Mouse (Mus musculus): Measurements from ENCODE around the gene Kdm6b. TPM values are rescaled to one million over a fixed set of nuclear protein-coding genes. Genes with fewer than 3 reads are reported as not detected.

The Kdm6b gene
- polyA plus RNA-seq, 1 experiment from 2014 or later = 42.4 TPM

DNA sequence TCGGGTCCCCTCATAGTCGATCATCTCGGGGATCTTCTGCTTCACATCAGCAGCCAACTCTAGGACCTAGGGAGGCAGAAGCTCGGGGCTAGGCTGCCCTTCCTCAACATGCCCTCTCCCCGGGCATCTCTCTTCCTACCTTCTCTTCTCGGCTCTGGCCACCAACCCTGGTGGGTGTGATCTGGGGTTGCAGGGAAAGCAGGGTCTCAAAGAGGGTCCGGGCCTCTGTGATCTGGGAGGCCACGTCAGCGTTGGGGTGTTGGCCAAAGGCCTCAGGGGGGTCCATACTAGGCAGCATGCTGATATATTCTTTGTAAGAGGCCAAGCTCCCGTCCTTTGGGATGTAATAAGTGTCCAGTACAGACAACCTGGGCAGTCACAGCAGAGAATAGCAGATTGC is 9.4 kb upstream of the Kdm6b start:
- ATAC-seq (ENCODE audit: insufficient number of reproducible peaks, low FRiP score, low TSS enrichment, low read depth) = no peak
- Histone ChIP-seq H3K27ac (replicated peaks; ENCODE audit: low read depth, low read length) (no peak overlapping the region), H3K27me3 (ENCODE audit: control insufficient read depth, insufficient read depth, low read length) (peaks cover 14% of the 10 kb centered on the region; the same call in 1 of the 2 replicates), H3K9me3 (ENCODE audit: control insufficient read depth, low read length) (no peaks in the 10 kb centered on the region), H3K9ac (ENCODE audit: low read length) (no peak overlapping the region), H3K4me3 (ENCODE audit: low read depth, low read length) (no peak overlapping the region), H3K36me3 (ENCODE audit: control insufficient read depth, insufficient read depth, low read length) (no peaks in the 10 kb centered on the region), H3K4me1 (ENCODE audit: control insufficient read depth, insufficient read depth, low read length) (peaks cover 23% of the 10 kb centered on the region), H3K4me2 (ENCODE audit: low read depth, severe bottlenecking) (no peak overlapping the region)
- WGBS = 89% methylated on average over 10 of the region's 10 CpGs
- DNase-seq (ENCODE audit: low spot score) = no peak

DNA sequence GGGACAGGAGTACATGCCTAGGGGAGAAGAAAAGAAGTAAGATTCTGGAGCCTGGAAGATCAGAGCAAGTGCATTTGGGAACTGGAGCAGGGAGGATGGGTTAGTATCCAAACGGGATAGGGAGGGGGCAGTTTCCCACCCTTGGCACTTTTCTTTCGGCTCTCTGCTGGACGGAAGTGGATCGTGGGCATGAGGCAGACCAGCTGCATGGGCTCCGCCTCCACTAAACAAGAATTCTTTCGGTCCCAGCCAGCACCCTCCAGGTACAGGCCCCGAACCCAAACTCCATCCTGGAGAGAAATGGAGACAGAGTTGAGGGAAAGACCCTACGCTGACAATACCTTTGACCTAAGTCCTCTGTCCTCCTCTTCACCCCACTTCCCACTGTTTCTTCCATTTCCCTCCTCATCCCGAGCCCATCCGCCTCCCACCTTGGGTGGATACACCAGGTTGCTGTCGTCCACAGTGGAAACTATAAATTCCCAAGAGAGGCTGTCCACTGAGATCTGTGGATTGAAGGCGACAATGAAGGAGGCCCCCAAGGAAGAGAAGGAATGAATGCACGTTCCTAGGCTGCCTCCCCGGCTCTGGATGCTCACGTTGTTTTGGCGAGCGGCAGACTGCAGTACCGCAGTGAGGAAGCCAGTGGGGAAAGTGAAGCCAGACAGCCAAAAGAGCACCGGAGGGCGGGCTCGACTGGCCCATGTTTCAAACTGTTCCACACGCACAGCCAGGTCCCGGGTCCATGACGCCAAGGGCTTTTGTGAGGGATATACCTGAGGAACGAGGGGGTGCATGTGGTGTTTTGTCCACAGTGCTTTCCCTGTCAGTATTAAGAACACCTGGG is 7.9 kb upstream of the Kdm6b start:
- Histone ChIP-seq H3K9me3 (ENCODE audit: control insufficient read depth, low read length) (no peaks in the 10 kb centered on the region), H3K27me3 (ENCODE audit: control insufficient read depth, insufficient read depth, low read length) (peaks cover 14% of the 10 kb centered on the region; the same call in 1 of the 2 replicates), H3K4me2 (ENCODE audit: low read depth, severe bottlenecking) (peak overlapping the region; percentile 84), H3K4me1 (ENCODE audit: control insufficient read depth, insufficient read depth, low read length) (peaks cover 27% of the 10 kb centered on the region), H3K4me3 (ENCODE audit: low read depth, low read length) (peak overlapping the region; percentile 9; the same call in 1 of the 2 replicates), H3K9ac (ENCODE audit: low read length) (peak overlapping the region; percentile 39; the same call in 1 of the 2 replicates), H3K27ac (replicated peaks; ENCODE audit: low read depth, low read length) (no peak overlapping the region), H3K36me3 (ENCODE audit: control insufficient read depth, insufficient read depth, low read length) (no peaks in the 10 kb centered on the region)
- WGBS = 15% methylated on average over 25 of the region's 25 CpGs
- no peak for ATAC-seq (ENCODE audit: insufficient number of reproducible peaks, low FRiP score, low TSS enrichment, low read depth)
- DNase-seq (ENCODE audit: low spot score) = no peak

- Histone ChIP-seq H3K9ac (ENCODE audit: low read length) (peak overlapping the region; percentile 39; the same call in 1 of the 2 replicates), H3K4me1 (ENCODE audit: control insufficient read depth, insufficient read depth, low read length) (peaks cover 27% of the 10 kb centered on the region), H3K27ac (replicated peaks; ENCODE audit: low read depth, low read length) (no peak overlapping the region), H3K4me2 (ENCODE audit: low read depth, severe bottlenecking) (peak overlapping the region; percentile 84), H3K36me3 (ENCODE audit: control insufficient read depth, insufficient read depth, low read length) (no peaks in the 10 kb centered on the region), H3K9me3 (ENCODE audit: control insufficient read depth, low read length) (no peaks in the 10 kb centered on the region), H3K4me3 (ENCODE audit: low read depth, low read length) (peak overlapping the region; percentile 19), H3K27me3 (ENCODE audit: control insufficient read depth, insufficient read depth, low read length) (peaks cover 14% of the 10 kb centered on the region; the same call in 1 of the 2 replicates)
- ATAC-seq (ENCODE audit: insufficient number of reproducible peaks, low FRiP score, low TSS enrichment, low read depth) = no peak
- DNase-seq (ENCODE audit: low spot score) = no peak
- WGBS = 13% methylated on average over 10 of the region's 10 CpGs
Measured at GRCm38 (mm10) chr11:69420554-69421000, 7.1 kb upstream of the Kdm6b start.

DNA sequence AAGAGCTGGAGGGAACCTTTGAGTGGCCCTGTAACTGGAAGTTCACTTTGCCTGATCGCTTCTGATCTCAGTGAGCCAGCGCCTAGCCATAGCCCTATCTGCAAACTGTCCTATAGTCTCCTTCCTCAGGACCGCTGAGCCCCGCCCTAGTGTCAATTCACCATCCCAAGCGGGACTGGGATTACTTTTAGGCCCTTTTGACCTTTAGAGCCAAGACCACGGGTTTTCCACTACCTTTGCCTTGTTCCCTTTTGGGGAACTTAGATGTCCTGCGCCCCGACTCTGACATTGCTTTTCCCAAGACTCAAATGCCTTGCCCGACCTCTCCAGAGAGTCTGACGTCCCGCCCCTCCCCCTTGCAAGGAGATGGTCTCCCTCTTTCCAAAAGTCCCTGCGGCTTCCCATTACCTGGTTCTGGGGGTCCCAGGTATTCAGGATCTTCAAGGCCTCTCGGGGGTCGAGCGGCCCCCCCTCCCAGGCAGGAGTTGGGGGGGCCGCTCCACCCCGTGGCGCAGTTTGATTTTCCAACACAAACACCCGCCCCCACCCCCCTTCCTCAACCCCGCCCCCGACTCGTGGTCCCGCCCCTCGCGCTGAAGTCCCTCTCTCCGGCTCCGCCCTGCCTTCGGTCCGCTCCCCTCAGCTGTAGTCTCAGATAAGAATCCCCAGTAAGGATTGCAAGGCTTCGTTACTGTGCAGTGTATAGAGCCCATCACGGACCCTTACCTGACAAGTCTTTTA is 6.5 kb upstream of the Kdm6b start:
- Histone ChIP-seq H3K9me3 (ENCODE audit: control insufficient read depth, low read length) (no peaks in the 10 kb centered on the region), H3K27ac (replicated peaks; ENCODE audit: low read depth, low read length) (peak overlapping the region; percentile 97; the same call in 1 of the 2 replicates), H3K9ac (ENCODE audit: low read length) (peak overlapping the region; percentile 39), H3K4me1 (ENCODE audit: control insufficient read depth, insufficient read depth, low read length) (peaks cover 27% of the 10 kb centered on the region), H3K4me3 (ENCODE audit: low read depth, low read length) (peak overlapping the region; percentile 19), H3K4me2 (ENCODE audit: low read depth, severe bottlenecking) (peak overlapping the region; percentile 84), H3K36me3 (ENCODE audit: control insufficient read depth, insufficient read depth, low read length) (no peaks in the 10 kb centered on the region), H3K27me3 (ENCODE audit: control insufficient read depth, insufficient read depth, low read length) (peaks cover 14% of the 10 kb centered on the region; the same call in 1 of the 2 replicates)
- under 1% methylated on average over 31 of the region's 31 CpGs for WGBS
- ATAC-seq (ENCODE audit: insufficient number of reproducible peaks, low FRiP score, low TSS enrichment, low read depth) (no peak), DNase-seq (ENCODE audit: low spot score) (peak; percentile 67)

DNA sequence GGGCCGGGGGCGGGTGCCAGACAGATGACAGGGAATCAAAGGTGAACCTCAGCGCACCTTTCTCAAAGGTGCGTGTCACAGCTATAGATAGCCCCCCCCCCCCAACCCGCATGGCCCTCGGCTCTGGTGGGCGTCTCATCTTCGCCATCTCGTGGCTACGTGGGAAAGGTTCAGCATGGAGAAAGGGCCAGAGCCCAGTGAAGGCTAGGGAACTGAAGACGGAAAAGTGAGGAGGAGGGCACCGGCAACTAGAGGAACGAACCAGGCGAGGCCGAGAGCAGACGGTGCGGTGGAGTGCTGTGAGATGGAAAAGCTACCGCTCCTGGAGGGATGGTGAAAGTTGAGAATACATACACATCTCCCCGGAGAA is 6.0 kb upstream of the Kdm6b start:
- H3K9me3 ChIP-seq (ENCODE audit: control insufficient read depth, low read length) = no peaks in the 10 kb centered on the region
- under 1% methylated on average over 19 of the region's 19 CpGs for WGBS
- H3K36me3 ChIP-seq (ENCODE audit: control insufficient read depth, insufficient read depth, low read length) = no peaks in the 10 kb centered on the region
- peaks cover 28% of the 10 kb centered on the region for H3K4me1 ChIP-seq (ENCODE audit: control insufficient read depth, insufficient read depth, low read length)
- peak overlapping the region; percentile 22 for H3K9ac ChIP-seq (ENCODE audit: low read length)
- H3K27ac ChIP-seq (replicated peaks; ENCODE audit: low read depth, low read length) = peak overlapping the region; percentile 97
- peak overlapping the region; percentile 84 for H3K4me2 ChIP-seq (ENCODE audit: low read depth, severe bottlenecking)
- ATAC-seq (ENCODE audit: insufficient number of reproducible peaks, low FRiP score, low TSS enrichment, low read depth) = no peak
- H3K27me3 ChIP-seq (ENCODE audit: control insufficient read depth, insufficient read depth, low read length) = peaks cover 14% of the 10 kb centered on the region; the same call in 1 of the 2 replicates
- DNase-seq (ENCODE audit: low spot score) = peak; percentile 60
- H3K4me3 ChIP-seq (ENCODE audit: low read depth, low read length) = peak overlapping the region; percentile 19

DNA sequence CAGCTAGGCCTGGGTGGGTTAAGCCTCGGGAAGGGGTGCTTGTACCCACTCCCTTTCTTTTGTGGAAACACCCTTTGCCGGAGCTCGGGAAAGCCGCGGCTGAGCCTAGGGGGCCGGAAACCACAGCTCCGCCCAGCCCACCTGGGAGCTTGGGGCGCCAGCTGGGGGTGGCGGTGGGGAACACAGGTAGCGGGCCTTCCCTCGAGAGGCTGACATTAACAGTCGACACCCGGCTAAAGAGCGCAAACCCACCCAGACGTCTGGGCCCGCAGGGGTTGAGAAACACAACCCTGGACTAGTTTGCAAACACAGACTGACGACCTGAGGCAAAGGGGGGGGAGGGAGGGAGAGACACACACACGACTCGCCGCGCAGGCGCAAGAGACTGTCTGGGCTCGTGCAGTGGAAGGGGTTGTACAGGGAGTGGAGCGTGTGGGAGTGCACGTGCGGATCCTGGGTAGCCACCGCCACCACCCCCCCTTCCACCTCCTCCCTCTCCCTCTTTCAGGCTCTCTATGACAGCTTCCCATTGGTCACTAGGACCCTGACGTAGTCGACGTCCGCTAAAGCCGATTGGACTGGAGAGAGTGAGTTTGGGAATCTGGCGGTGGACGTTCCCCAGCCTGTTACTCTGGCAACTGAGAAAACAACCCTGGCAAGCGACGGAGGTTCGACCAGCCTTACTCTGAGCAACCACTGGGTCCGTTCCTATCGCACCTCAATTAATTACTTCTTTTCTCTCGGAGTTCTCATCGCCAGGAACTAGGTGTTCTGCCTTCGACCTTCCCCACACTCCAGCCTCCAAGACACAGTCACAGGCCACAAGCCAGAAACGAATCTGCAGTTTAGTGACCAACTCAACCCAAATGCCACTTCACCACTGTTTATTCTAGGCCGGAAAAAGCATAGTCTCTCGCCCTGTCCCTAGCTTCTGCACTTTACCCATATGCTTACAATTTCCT is 5.3 kb upstream of the Kdm6b start:
- under 1% methylated on average over 45 of the region's 45 CpGs for WGBS

GRCm38 (mm10) chr11:69417449-69418384 is 4.2 kb upstream of the Kdm6b start:
- Histone ChIP-seq H3K4me2 (ENCODE audit: low read depth, severe bottlenecking) (peak overlapping the region; percentile 84), H3K27ac (replicated peaks; ENCODE audit: low read depth, low read length) (peak overlapping the region; percentile 97), H3K36me3 (ENCODE audit: control insufficient read depth, insufficient read depth, low read length) (no peaks in the 10 kb centered on the region), H3K4me1 (ENCODE audit: control insufficient read depth, insufficient read depth, low read length) (peaks cover 44% of the 10 kb centered on the region), H3K4me3 (ENCODE audit: low read depth, low read length) (peak overlapping the region; percentile 70), H3K9ac (ENCODE audit: low read length) (peak overlapping the region; percentile 63), H3K9me3 (ENCODE audit: control insufficient read depth, low read length) (no peaks in the 10 kb centered on the region), H3K27me3 (ENCODE audit: control insufficient read depth, insufficient read depth, low read length) (peaks cover 12% of the 10 kb centered on the region; the same call in 1 of the 2 replicates)
- WGBS = under 1% methylated on average over 39 of the region's 39 CpGs
- ATAC-seq (ENCODE audit: insufficient number of reproducible peaks, low FRiP score, low TSS enrichment, low read depth) (peak; percentile 28; the same call in 1 of the 2 replicates), DNase-seq (ENCODE audit: low spot score) (peak; percentile 94)

More for the DNA sequence above, 5.3 kb upstream of the Kdm6b start:
- Histone ChIP-seq H3K4me1 (ENCODE audit: control insufficient read depth, insufficient read depth, low read length) (peaks cover 34% of the 10 kb centered on the region), H3K9me3 (ENCODE audit: control insufficient read depth, low read length) (no peaks in the 10 kb centered on the region), H3K4me2 (ENCODE audit: low read depth, severe bottlenecking) (peak overlapping the region; percentile 84), H3K27ac (replicated peaks; ENCODE audit: low read depth, low read length) (peak overlapping the region; percentile 97), H3K9ac (ENCODE audit: low read length) (peak overlapping the region; percentile 63), H3K4me3 (ENCODE audit: low read depth, low read length) (peak overlapping the region; percentile 70), H3K27me3 (ENCODE audit: control insufficient read depth, insufficient read depth, low read length) (peaks cover 14% of the 10 kb centered on the region; the same call in 1 of the 2 replicates), H3K36me3 (ENCODE audit: control insufficient read depth, insufficient read depth, low read length) (no peaks in the 10 kb centered on the region)
- peak; percentile 89 for ATAC-seq (ENCODE audit: insufficient number of reproducible peaks, low FRiP score, low TSS enrichment, low read depth)
- peak; percentile 96 for DNase-seq (ENCODE audit: low spot score)

Measured in limb, embryonic 11.5 days (tissue).